ENCODE assay signal across 8 mouse cellular contexts in genomic region chr6:47595696-47596095, GRCm38 (mm10). TPM values are rescaled to one million over a fixed set of nuclear protein-coding genes. Genes with fewer than 3 reads are reported as not detected.
A peak's percentile ranks its signal among the peaks of the same experiment; 100 is the strongest.
DNase-seq lines count a peak whose midpoint lies in the region; ATAC-seq and TF ChIP-seq lines count a peak whose summit lies in the region.

No protein-coding gene starts in this region.

- no peak for TF ChIP-seq POLR2A in spleen, adult 2 months (IDR thresholded peaks at IDR 0.05; ENCODE audit: low read depth, low read length)

- ATAC-seq in liver, embryonic 11.5 days (replicated peaks; ENCODE audit: low FRiP score): no peak
- ATAC-seq in stomach, embryonic 16.5 days (ENCODE audit: insufficient read depth, low FRiP score): no peak

- no peaks in the 10 kb centered on the region for H3K36me3 ChIP-seq in spleen, adult 2 months (ENCODE audit: control insufficient read depth, insufficient read depth, low read length)
- H3K36me3 ChIP-seq in forebrain, embryonic 10.5 days (replicated peaks): no peaks in the 10 kb centered on the region
- no peaks in the 10 kb centered on the region for H3K36me3 ChIP-seq in liver, embryonic 11.5 days (ENCODE audit: control insufficient read depth, insufficient read depth, low read length)
- no peaks in the 10 kb centered on the region for H3K36me3 ChIP-seq in stomach, embryonic 16.5 days (ENCODE audit: control insufficient read depth, insufficient read depth, low read length)

- DNase-seq in cerebellum, postnatal 10 days: peak; percentile 36 to 42
- no peak for DNase-seq in cerebellum, adult 11-12 months
- DNase-seq in spleen, adult 2 months (ENCODE audit: low read depth in 1 of 2, low spot score in 2 of 2): no peak
- no peak for DNase-seq in spleen, adult 18-20 months
- DNase-seq in forebrain, embryonic 10.5 days (ENCODE audit: extremely low spot score, low spot score): no peak
- no peak for DNase-seq in liver, embryonic 11.5 days (ENCODE audit: low spot score)
- no peak for DNase-seq in layer of hippocampus, adult 8-10 months (ENCODE audit: low spot score in 2 of 2)

- H3K27ac ChIP-seq in spleen, adult 2 months (ENCODE audit: insufficient read depth, low read length): peak overlapping the region; percentile 87
- peak overlapping the region; percentile 100 for H3K27ac ChIP-seq in forebrain, embryonic 10.5 days
- peak overlapping the region; percentile 95 for H3K27ac ChIP-seq in liver, embryonic 11.5 days (ENCODE audit: low read depth, low read length)
- H3K27ac ChIP-seq in stomach, embryonic 16.5 days (ENCODE audit: low read length): peak overlapping the region; percentile 99

- peak overlapping the region; percentile 88 for H3K4me3 ChIP-seq in spleen, adult 2 months (ENCODE audit: extremely low read depth, insufficient read depth, insufficient read length)
- H3K4me3 ChIP-seq in forebrain, embryonic 10.5 days: peak overlapping the region; percentile 94
- peak overlapping the region; percentile 82 for H3K4me3 ChIP-seq in liver, embryonic 11.5 days (ENCODE audit: low read depth, low read length)
- peak overlapping the region; percentile 96 for H3K4me3 ChIP-seq in stomach, embryonic 16.5 days (replicated peaks; ENCODE audit: low read length)

- no peaks in the 10 kb centered on the region for H3K27me3 ChIP-seq in spleen, adult 2 months (ENCODE audit: control insufficient read depth, insufficient read depth, low read length)
- no peaks in the 10 kb centered on the region for H3K27me3 ChIP-seq in forebrain, embryonic 10.5 days (ENCODE audit: poor library complexity, severe bottlenecking)
- no peaks in the 10 kb centered on the region for H3K27me3 ChIP-seq in liver, embryonic 11.5 days (replicated peaks; ENCODE audit: control insufficient read depth, insufficient read depth, low read length)
- H3K27me3 ChIP-seq in stomach, embryonic 16.5 days (ENCODE audit: control insufficient read depth, insufficient read depth, low read length): no peaks in the 10 kb centered on the region

- H3K4me2 ChIP-seq in liver, embryonic 11.5 days: peak overlapping the region; percentile 89
- H3K4me2 ChIP-seq in stomach, embryonic 16.5 days (ENCODE audit: low read depth, low read length): peak overlapping the region; percentile 80

- 1% methylated on average over 6 of the region's 6 CpGs for WGBS in spleen, adult 2 months
- WGBS in forebrain, embryonic 10.5 days: 5% methylated on average over 6 of the region's 6 CpGs
- WGBS in liver, embryonic 11.5 days: 5% methylated on average over 6 of the region's 6 CpGs
- WGBS in stomach, embryonic 16.5 days: 2% methylated on average over 6 of the region's 6 CpGs

- H3K4me1 ChIP-seq in spleen, adult 2 months (ENCODE audit: control insufficient read depth, insufficient read depth, insufficient read length): no peaks in the 10 kb centered on the region
- peaks cover 33% of the 10 kb centered on the region for H3K4me1 ChIP-seq in forebrain, embryonic 10.5 days
- H3K4me1 ChIP-seq in liver, embryonic 11.5 days (replicated peaks; ENCODE audit: control insufficient read depth, insufficient read depth, low read length): peaks cover 3% of the 10 kb centered on the region; the same call in 1 of the 2 replicates
- 0 out of 2 replicates have a peak, but pooled peaks cover 4% of the 10 kb centered on the region for H3K4me1 ChIP-seq in stomach, embryonic 16.5 days (ENCODE audit: control insufficient read depth, insufficient read depth, low read length)

- H3K9me3 ChIP-seq in forebrain, embryonic 10.5 days: no peaks in the 10 kb centered on the region
- no peaks in the 10 kb centered on the region for H3K9me3 ChIP-seq in liver, embryonic 11.5 days (ENCODE audit: control insufficient read depth, low read length)
- no peaks in the 10 kb centered on the region for H3K9me3 ChIP-seq in stomach, embryonic 16.5 days (replicated peaks; ENCODE audit: control insufficient read depth, low read length)

- TF ChIP-seq CTCF in spleen, adult 2 months (IDR thresholded peaks at IDR 0.05; ENCODE audit: extremely low read depth, insufficient read depth, insufficient read length, insufficient replicate concordance): no peak

- H3K9ac ChIP-seq in liver, embryonic 11.5 days (ENCODE audit: low read depth, low read length): peak overlapping the region; percentile 95
- H3K9ac ChIP-seq in stomach, embryonic 16.5 days (ENCODE audit: low read length): peak overlapping the region; percentile 80

RNA-seq across cellular contexts. Expression of gene Ezh2, which starts 0.6 kb away (rescaled TPM):
- 6.6 and 6.8 TPM in 2 replicates for polyA plus RNA-seq in spleen, adult 2 months (2012; rRNA removed)
- polyA plus RNA-seq in forebrain, embryonic 10.5 days (2016; fragmentation: Nextera tagmentation; extraction: Ambion mirVana): 210 and 213 TPM in 2 replicates
- 81.6 and 82.3 TPM in 2 replicates for polyA plus RNA-seq in liver, embryonic 11.5 days (2014; fragmentation: Nextera tagmentation; extraction: Ambion mirVana)
- 59.4 and 64.4 TPM in 2 replicates for polyA plus RNA-seq in stomach, embryonic 16.5 days (2015; fragmentation: Nextera tagmentation; extraction: Ambion mirVana)
- total RNA-seq in layer of hippocampus, adult 8-10 months (2022): 10 to 100 TPM; 11.9 to 17.5 (median 12.8) TPM

Comparison
In these comparisons a context has a peak if more than half of its experiments do, and no peak if none do; other contexts are left out.
1. DNase-seq: peak in cerebellum, postnatal 10 days (2 of 2); none in cerebellum, adult 11-12 months (single experiment), spleen, adult 2 months (0 of 2), spleen, adult 18-20 months (0 of 2), forebrain, embryonic 10.5 days (single experiment), liver, embryonic 11.5 days (single experiment) and layer of hippocampus, adult 8-10 months (0 of 2).
2. Peak in every context shown above with its lines, with median percentiles within 50 percentile points of each other: H3K27ac ChIP-seq and H3K4me3 ChIP-seq.